Mouse (Mus musculus) Muller cell, postnatal 12 days (primary cell): ENCODE results near the gene Gpr101.
A peak's percentile ranks its signal among the peaks of the same experiment; 100 is the strongest.

Experiments
- DNase-seq: peaks from one replicate; pipeline ENCODE4 v3.0.0-alpha.2; 2015; ENCODE audit errors: inconsistent ontology term

The Gpr101 gene

DNA sequence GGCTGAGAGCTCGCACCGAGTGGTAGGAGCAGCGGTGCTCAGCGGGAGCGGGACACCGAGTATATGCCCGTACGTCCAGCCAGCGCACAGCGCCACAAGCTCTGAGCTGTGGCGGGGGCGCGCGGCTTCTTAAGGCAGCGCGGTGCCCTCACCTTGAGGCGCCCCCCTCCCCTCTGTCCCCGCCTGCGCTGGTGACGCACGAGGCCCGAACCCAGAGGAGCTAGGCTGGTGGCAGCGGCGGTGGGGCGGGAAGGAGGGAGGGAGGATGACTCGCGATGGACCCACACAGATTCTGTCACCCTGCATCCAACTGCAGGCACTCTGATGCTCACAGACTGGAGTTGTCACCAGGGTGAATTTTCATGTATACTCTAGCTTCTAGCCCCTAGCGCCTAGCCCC lies at the start of gene Gpr101:
Gpr101 (minus strand) TSS at position 124 of the 400 bp plus-strand sequence.
- peak; percentile 27 for DNase-seq

DNA sequence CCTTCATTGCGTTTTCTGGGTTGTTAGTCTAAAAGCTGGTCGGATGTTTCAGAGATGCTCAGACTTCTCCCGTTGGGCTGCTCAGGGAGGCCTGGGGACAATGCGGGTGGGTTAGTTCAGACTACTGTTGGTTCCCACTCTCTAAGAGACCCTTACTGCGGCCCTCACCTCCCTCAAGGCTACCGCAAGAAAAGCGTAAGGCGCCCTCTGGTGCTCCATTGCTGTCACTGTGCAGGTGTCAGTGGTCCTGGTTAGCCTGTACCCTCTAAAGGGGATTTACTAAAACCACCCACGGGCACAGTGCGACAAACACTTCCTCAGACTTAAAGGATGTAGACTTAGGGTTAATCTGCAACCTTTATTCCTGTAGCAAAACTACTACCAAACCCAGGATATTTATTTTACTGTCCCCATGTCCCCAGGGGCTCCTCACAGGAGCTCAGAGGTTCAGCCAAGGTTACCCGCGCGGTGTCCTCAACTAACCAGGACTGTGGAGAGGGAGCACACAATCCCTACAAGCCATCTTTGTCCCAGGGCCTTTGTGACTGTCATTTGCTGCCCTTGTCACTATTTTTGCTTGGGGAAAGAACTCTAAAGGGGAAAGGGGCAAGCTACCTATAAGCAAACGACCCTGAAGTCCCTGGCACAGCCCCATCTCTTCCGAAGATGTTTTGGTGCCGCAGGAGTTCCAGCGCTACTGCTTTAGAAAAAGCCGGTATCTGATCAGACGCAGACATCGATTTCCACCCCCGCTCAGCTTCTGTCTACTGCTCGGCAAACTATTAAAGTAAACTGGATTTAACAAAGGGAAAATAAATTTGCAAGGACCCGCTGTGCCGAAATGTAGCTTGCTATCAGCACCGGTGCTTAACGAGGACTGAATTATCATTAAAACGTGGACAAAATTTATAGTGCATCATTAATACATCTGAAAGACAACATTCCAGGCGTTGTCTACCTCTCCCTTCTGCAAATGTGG lies 17.8 kb upstream of the Gpr101 start:
- no peak for DNase-seq

DNA sequence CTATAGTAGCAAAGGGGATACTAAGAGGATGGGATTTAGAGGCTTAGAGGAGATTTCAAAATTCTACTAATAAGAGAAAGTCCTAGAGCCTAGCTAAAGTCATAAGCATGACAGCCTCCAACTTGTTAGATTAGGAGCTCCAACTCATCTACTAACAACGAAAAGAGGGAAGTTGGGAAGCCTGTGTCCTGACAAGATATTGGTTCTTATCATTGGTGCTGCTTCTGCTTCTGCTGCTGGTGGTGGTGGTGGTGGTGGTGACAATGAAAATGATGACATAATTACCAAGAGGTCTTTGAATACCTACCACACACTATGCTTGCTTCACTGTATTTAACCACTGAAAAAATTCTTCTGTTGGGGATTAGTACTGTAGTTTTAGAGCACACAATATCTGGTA lies 2.7 kb upstream of the Gpr101 start:
- no peak for DNase-seq
